Mouse (Mus musculus) liver, postnatal 0 days (tissue): ENCODE data around the gene Satb2.

Experiments used
- CTCF ChIP-seq: sonication (generic); IDR thresholded peaks from 2 replicates; pipeline ENCODE4 v1.5.1; 2016; ENCODE audit warnings: antibody characterized with exemption, low read depth
- EP300 ChIP-seq: IDR thresholded peaks from 2 replicates; pipeline ENCODE4 v1.6.1; 2016; ENCODE audit warnings: antibody characterized with exemption, low read depth, mild to moderate bottlenecking

GRCm38 (mm10) chr1:56984483-56984810 lies 6.0 kb upstream of the Satb2 start:
- no peak for TF ChIP-seq CTCF
- TF ChIP-seq EP300, result no peak
